Mouse (Mus musculus) c-Kit-positive CD71-positive TER-119-positive erythroid progenitor cells, embryonic 14.5 days (primary cell): Measurements from ENCODE around the gene Olfr871.
"Not testable (repeated sequence)": the region's sequence is repeated elsewhere in the genome, so short reads cannot be mapped to it uniquely, and the experiment has no call there.

Source experiments
- DNase-seq: peaks from one replicate; pipeline ENCODE4 v3.0.0-alpha.2; 2013; ENCODE audit warnings: low spot score

Olfr871 gene

DNA sequence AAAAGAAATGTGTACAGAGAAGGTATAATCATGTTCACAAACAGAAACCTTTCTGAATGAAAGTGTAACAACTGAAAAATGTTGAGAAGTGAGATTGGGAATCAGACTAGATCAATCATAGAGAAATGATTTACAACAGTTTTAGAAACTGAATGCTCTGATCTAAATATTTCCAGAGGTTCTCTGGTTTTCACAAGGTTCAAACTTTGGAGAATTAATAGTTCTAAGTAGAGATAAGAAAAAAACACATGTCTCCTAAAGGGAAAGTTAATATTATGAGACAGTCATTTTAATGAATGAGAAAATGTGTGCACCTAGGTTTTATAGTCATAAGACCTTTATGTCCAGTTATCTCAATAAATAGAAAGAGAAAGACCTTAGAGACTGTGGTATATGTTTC is at the start of gene Olfr871:
Gene Olfr871, plus strand, starts transcription at position 301 of the 400 bp plus-strand sequence.
- no peak for DNase-seq

DNA sequence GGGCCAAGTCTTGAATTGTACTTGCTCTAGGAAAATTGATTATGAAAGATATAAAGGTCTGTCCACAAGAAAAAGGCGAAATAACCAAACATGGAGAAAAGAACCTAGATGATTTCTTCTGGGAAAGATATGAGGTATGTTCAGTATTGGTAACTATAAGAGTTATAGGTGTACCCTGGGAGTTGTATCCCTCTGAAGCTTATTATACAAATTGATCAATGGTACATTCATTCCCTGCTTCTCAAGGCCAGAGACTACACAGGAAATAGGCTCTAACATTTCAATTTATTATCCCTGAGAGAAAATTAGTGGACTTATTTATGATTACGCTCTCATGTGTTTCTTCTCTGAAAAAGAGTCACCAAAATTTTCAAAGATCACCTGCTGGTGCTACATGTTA is 38.0 kb upstream of the Olfr871 start, which contains the start of gene Olfr870:
Gene Olfr870, minus strand, starts transcription at position 101 of the 400 bp plus-strand sequence.
- no peak for DNase-seq

DNA sequence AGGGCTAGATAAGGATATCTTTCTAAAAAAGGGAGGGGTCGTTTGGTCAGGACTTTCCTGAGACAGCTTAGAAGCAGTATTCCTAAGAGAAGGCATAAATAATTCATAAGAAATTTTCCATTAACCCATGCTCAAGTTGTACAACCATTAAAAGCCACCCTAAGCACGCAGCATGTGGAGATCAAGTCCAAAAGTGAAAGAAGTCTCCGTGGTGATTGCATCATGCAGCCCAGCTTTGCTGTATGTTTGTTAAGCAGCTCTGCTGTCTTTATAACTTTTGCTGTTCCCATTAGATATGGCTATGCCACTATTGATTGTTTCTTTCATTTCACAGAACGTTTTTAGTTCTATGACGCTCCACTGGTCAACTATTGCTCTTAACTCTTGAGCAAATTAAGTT is 32.5 kb upstream of the Olfr871 start:
- no peak for DNase-seq

DNA sequence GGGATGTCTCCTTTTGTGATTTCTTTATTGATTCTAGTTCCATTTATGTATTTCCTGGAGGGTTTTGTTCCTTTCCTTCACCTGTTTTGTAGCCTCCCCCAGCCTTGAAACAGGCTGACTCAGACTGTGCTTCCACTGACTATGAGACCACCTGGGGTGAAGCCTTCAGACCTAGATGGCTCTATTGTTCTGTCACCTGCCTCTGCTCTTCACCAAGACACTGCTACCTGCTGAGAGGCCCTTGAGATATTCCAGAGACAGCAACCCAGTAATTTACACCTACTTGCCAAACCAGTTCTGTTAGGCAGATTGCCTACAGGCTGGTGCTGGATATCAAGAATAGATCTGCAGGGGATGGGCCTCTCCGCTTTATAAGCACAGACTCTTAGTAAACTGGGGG is 9.9 kb upstream of the Olfr871 start:
- DNase-seq: no peak

DNA sequence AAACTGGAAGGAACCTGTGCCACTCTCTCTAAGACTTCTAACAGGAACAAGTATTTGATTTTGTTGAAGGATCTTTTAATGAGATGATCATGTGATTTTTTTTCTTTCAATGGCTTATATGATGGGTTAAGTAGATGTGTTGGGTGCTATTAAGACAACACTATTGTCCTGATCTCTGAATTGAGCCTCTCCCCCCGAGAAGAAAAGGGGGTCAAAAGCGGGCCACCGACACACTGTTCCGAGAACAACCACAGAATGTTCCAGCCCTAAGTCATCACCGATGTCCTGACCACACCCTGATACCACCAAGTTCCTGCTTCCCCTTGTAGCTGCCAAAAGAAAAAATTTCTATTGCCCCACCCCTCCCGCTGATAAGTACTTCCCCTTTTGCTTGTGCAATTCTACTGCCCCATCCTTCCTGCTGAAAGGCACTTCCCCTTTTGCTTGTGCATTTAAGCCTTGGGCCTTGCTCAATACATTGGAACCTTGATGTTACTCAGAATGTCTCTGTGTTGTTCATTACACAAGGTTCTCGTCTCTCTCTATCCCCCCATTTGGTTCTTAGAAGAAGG is 8.5 kb upstream of the Olfr871 start:
- DNase-seq: not testable (repeated sequence)

DNA sequence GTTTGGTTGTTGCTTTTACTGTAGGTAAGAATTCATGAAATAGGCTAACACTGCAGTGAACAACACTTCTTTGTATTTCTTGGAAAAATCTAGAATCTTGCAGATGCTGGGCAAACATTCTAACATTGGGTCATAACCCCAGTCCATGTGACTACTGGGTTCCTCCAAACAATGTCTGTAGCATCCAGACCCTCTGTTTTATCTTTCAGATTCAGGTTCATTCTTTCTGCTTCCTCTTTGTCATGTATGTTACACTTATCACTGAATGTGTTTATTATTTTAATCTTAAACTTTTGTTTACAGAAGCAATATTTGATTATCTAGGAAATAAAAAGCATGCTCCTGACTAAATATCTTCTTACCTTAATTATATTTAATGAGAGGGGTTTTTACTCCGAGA is 1.2 kb upstream of the Olfr871 start:
- no peak for DNase-seq

DNA sequence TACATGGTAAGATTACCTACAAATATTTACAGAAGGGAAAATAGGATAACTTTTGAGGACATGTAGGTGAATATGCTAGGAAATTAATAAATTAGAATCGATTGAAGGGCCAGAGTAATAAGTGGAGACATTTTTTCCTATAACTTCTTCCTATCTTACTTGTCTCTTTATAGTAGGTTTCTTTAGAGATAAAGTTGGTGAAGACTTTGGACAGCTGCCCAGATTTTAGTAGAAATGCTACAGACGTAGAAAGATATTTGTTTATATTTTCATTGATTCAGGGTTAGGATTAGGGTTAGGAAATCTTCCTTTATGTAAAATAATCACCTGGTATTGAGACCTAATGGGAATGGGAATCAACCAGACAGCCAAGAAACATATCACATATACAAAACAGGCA is 530 bp upstream of the Olfr871 start:
- no peak for DNase-seq

DNA sequence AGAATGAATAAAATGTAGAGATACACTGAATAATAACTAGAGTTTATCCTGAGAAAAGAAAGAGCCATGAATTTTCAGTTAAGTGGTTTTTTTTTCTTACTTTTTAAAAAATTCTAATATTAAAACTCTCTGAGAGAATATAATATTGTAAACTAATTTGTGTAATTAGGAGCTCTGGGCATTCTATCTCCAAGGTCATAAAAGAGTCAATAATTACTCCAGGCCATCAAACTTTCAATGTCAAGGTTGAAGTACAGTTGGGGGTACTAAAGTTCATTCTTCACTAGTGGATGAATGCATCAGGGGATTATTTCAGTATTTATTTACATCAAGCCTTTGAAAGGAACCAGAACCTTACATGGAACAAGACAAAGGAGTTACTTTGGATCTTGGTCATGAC is 24.8 kb downstream of the Olfr871 start, which contains the start of gene Olfr872:
Gene Olfr872, plus strand, starts transcription at position 301 of the 400 bp plus-strand sequence.
- DNase-seq: no peak

DNA sequence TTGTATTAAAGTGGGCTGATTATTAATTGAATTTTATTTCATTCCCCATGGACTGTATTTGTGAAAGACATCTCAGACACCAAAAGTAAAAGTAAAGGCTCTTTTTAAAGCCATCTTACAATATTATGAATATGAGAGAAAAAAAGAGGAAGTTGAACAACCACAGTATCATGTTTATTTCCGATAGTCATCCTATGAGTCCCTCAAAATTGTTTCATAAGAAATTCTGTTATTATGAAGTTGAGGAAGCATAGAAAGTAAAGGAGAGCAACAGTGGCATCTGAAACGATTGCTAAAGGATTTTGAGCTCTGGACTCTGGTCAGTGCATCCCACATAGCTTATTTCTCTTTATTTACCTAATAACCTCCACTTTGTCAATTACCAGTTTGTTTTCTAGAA is 25.4 kb downstream of the Olfr871 start:
- no peak for DNase-seq
